ENCODE assay signal across 8 mouse cellular contexts in genomic region chr15:84852457-84853070, GRCm38 (mm10). TPM values are rescaled to one million over a fixed set of nuclear protein-coding genes. Genes with fewer than 3 reads are reported as not detected.
DNase-seq lines count a peak whose midpoint lies in the region; ATAC-seq lines count a peak whose summit lies in the region.

No protein-coding gene starts in this region.

- no peaks in the 10 kb centered on the region for H3K36me3 ChIP-seq in embryonic facial prominence, embryonic 15.5 days
- H3K36me3 ChIP-seq in hindbrain, embryonic 11.5 days (ENCODE audit: control insufficient read depth, insufficient read depth, low read length) = no peaks in the 10 kb centered on the region
- H3K36me3 ChIP-seq in neural tube, embryonic 13.5 days = no peaks in the 10 kb centered on the region

- intact Hi-C loops in left cerebral cortex, postnatal 25 days (cut with DNase I) = loop anchor here (5.0 kb wide), 1 partner anchor 50 kb away; no protein-coding TSS in a partner anchor

- DNase-seq in right cerebral cortex, adult 2 months (ENCODE audit: low spot score in 2 of 2) = peak; percentile 32 to 44
- DNase-seq in right cerebral cortex, postnatal 25 days = no peak
- peak; percentile 54 for DNase-seq in hindbrain, embryonic 11.5 days (ENCODE audit: low spot score)
- peak; percentile 31 to 65 for DNase-seq in left cerebral cortex, postnatal 25 days (ENCODE audit: low spot score in 2 of 2)
- no peak for DNase-seq in testis, postnatal 14 days (ENCODE audit: low spot score)
- no peak for DNase-seq in B cell, adult 2 months

- 13% methylated on average over 10 of the region's 10 CpGs for WGBS in embryonic facial prominence, embryonic 15.5 days
- WGBS in hindbrain, embryonic 11.5 days = 14% methylated on average over 10 of the region's 10 CpGs
- 7% methylated on average over 10 of the region's 10 CpGs for WGBS in neural tube, embryonic 13.5 days

- H3K27ac ChIP-seq in embryonic facial prominence, embryonic 15.5 days (replicated peaks) = peak overlapping the region; percentile 85; the same call in 1 of the 2 replicates
- H3K27ac ChIP-seq in hindbrain, embryonic 11.5 days (ENCODE audit: low read depth, low read length) = peak overlapping the region; percentile 96
- H3K27ac ChIP-seq in neural tube, embryonic 13.5 days (replicated peaks) = peak overlapping the region; percentile 99

- H3K9ac ChIP-seq in embryonic facial prominence, embryonic 15.5 days = 0 out of 2 replicates have a peak overlapping the region, but pooled peaks have one; percentile 28
- peak overlapping the region; percentile 95 for H3K9ac ChIP-seq in hindbrain, embryonic 11.5 days (ENCODE audit: low read depth, low read length)
- H3K9ac ChIP-seq in neural tube, embryonic 13.5 days = peak overlapping the region; percentile 82

- peaks cover 38% of the 10 kb centered on the region for H3K4me1 ChIP-seq in embryonic facial prominence, embryonic 15.5 days
- H3K4me1 ChIP-seq in hindbrain, embryonic 11.5 days (replicated peaks; ENCODE audit: control insufficient read depth, insufficient read depth, low read length) = peaks cover 16% of the 10 kb centered on the region
- H3K4me1 ChIP-seq in neural tube, embryonic 13.5 days (replicated peaks) = peaks cover 69% of the 10 kb centered on the region

- ATAC-seq in embryonic facial prominence, embryonic 15.5 days (ENCODE audit: insufficient number of reproducible peaks, low FRiP score, low TSS enrichment, low read depth) = no peak
- ATAC-seq in hindbrain, embryonic 11.5 days (ENCODE audit: low FRiP score) = no peak
- no peak for ATAC-seq in neural tube, embryonic 13.5 days (ENCODE audit: low read depth)

- peaks cover 18% of the 10 kb centered on the region for H3K27me3 ChIP-seq in embryonic facial prominence, embryonic 15.5 days
- H3K27me3 ChIP-seq in hindbrain, embryonic 11.5 days (ENCODE audit: control insufficient read depth, insufficient read depth, low read length) = no peaks in the 10 kb centered on the region
- H3K27me3 ChIP-seq in neural tube, embryonic 13.5 days = no peaks in the 10 kb centered on the region

- H3K4me3 ChIP-seq in embryonic facial prominence, embryonic 15.5 days (replicated peaks) = peak overlapping the region; percentile 78
- H3K4me3 ChIP-seq in hindbrain, embryonic 11.5 days (ENCODE audit: low read depth, low read length) = peak overlapping the region; percentile 91
- H3K4me3 ChIP-seq in neural tube, embryonic 13.5 days = peak overlapping the region; percentile 84

- H3K4me2 ChIP-seq in embryonic facial prominence, embryonic 15.5 days (replicated peaks) = peak overlapping the region; percentile 100
- H3K4me2 ChIP-seq in hindbrain, embryonic 11.5 days (replicated peaks; ENCODE audit: low read depth, low read length) = peak overlapping the region; percentile 82
- peak overlapping the region; percentile 91 for H3K4me2 ChIP-seq in neural tube, embryonic 13.5 days

- no peaks in the 10 kb centered on the region for H3K9me3 ChIP-seq in embryonic facial prominence, embryonic 15.5 days (replicated peaks)
- H3K9me3 ChIP-seq in hindbrain, embryonic 11.5 days (ENCODE audit: control insufficient read depth, low read length) = no peaks in the 10 kb centered on the region
- no peaks in the 10 kb centered on the region for H3K9me3 ChIP-seq in neural tube, embryonic 13.5 days

RNA-seq across cellular contexts. Expression of gene Phf21b, which starts 3.3 kb away (rescaled TPM):
- polyA plus RNA-seq in embryonic facial prominence, embryonic 15.5 days (2015; fragmentation: Nextera tagmentation; extraction: Ambion mirVana) = 0.68 and 1.2 TPM in 2 replicates
- 34.6 and 44.1 TPM in 2 replicates for polyA plus RNA-seq in hindbrain, embryonic 11.5 days (2014; fragmentation: Nextera tagmentation; extraction: Ambion mirVana)
- total RNA-seq in left cerebral cortex, postnatal 25 days (2021) = 10 to 100 TPM; 14.2 to 16.9 TPM
- 11.5 and 12.6 TPM in 2 replicates for polyA plus RNA-seq in neural tube, embryonic 13.5 days (2015; fragmentation: Nextera tagmentation; extraction: Ambion mirVana)

Comparison
In these comparisons a context has a peak if more than half of its experiments do, and no peak if none do; other contexts are left out.
1. DNase-seq: peak in right cerebral cortex, adult 2 months (2 of 2), hindbrain, embryonic 11.5 days (single experiment) and left cerebral cortex, postnatal 25 days (2 of 2); none in right cerebral cortex, postnatal 25 days (single experiment), testis, postnatal 14 days (single experiment) and B cell, adult 2 months (0 of 2).
2. H3K9ac ChIP-seq: peak in every context shown above with its lines; median percentile 95 in hindbrain, embryonic 11.5 days; 82 in neural tube, embryonic 13.5 days; 28 in embryonic facial prominence, embryonic 15.5 days.
3. Peak in every context shown above with its lines, with median percentiles within 50 percentile points of each other: H3K27ac ChIP-seq, H3K4me2 ChIP-seq and H3K4me3 ChIP-seq.